Mouse (Mus musculus): ENCODE data around the gene Slc26a6.

- TF ChIP-seq GATA1 (IDR thresholded peaks at IDR 0.05; ENCODE audit: low read length) (no peak), TAL1 (IDR thresholded peaks at IDR 0.05; ENCODE audit: low read length) (no peak)
Observed at GRCm38 (mm10) chr9:108808163-108808665, 44.9 kb upstream of the Slc26a6 start, which contains the start of gene Nckipsd.

Measured in erythroblast, embryonic 14.5 days (primary cell).